Mouse (Mus musculus): ENCODE results near the gene Cd4. TPM values are rescaled to one million over a fixed set of nuclear protein-coding genes. Genes with fewer than 3 reads are reported as not detected.

The Cd4 gene
- polyA plus RNA-seq, 1 experiment from 2014 or later, result not detected

Other genes starting within 250 kb of the Cd4 start
- gene Lpcat3, start 225.2 kb downstream of the Cd4 start, polyA plus RNA-seq (2014; fragmentation: Nextera tagmentation; extraction: Ambion mirVana), result 44.1 and 46.1 TPM in 2 replicates
- gene Emg1, start 176.0 kb downstream of the Cd4 start, polyA plus RNA-seq (2014; fragmentation: Nextera tagmentation; extraction: Ambion mirVana), result 244 and 253 TPM in 2 replicates
- gene Phb2, start 175.9 kb downstream of the Cd4 start, polyA plus RNA-seq (2014; fragmentation: Nextera tagmentation; extraction: Ambion mirVana), result 424 and 427 TPM in 2 replicates
- gene Ptpn6, start 149.5 kb downstream of the Cd4 start, polyA plus RNA-seq (2014; fragmentation: Nextera tagmentation; extraction: Ambion mirVana), result 7.8 and 8.7 TPM in 2 replicates
- gene Grcc10, start 146.8 kb downstream of the Cd4 start, polyA plus RNA-seq (2014; fragmentation: Nextera tagmentation; extraction: Ambion mirVana), result 491 and 549 TPM in 2 replicates
- gene Gm45234, start 132.2 kb downstream of the Cd4 start, polyA plus RNA-seq (2014; fragmentation: Nextera tagmentation; extraction: Ambion mirVana), result 0.13 TPM in 1 of 2 replicates, not detected in the other
- 13.1 and 14.0 TPM in 2 replicates for gene Atn1, start 131.7 kb downstream of the Cd4 start, polyA plus RNA-seq (2014; fragmentation: Nextera tagmentation; extraction: Ambion mirVana)
- gene Eno2, start 118.5 kb downstream of the Cd4 start, polyA plus RNA-seq (2014; fragmentation: Nextera tagmentation; extraction: Ambion mirVana), result 1.8 and 3.0 TPM in 2 replicates
- gene Lrrc23, start 108.5 kb downstream of the Cd4 start, polyA plus RNA-seq (2014; fragmentation: Nextera tagmentation; extraction: Ambion mirVana), result 0.91 and 1.0 TPM in 2 replicates
- 5.3 and 5.5 TPM in 2 replicates for gene Spsb2, start 79.6 kb downstream of the Cd4 start, polyA plus RNA-seq (2014; fragmentation: Nextera tagmentation; extraction: Ambion mirVana)
- 724 and 825 TPM in 2 replicates for gene Tpi1, start 73.9 kb downstream of the Cd4 start, polyA plus RNA-seq (2014; fragmentation: Nextera tagmentation; extraction: Ambion mirVana)
- 152 and 153 TPM in 2 replicates for gene Usp5, start 58.7 kb downstream of the Cd4 start, polyA plus RNA-seq (2014; fragmentation: Nextera tagmentation; extraction: Ambion mirVana)
- gene Cdca3, start 58.7 kb downstream of the Cd4 start, polyA plus RNA-seq (2014; fragmentation: Nextera tagmentation; extraction: Ambion mirVana), result 243 and 249 TPM in 2 replicates
- 0.40 and 0.43 TPM in 2 replicates for gene Gnb3, start 47.9 kb downstream of the Cd4 start, polyA plus RNA-seq (2014; fragmentation: Nextera tagmentation; extraction: Ambion mirVana)
- gene P3h3, start 30.5 kb downstream of the Cd4 start, polyA plus RNA-seq (2014; fragmentation: Nextera tagmentation; extraction: Ambion mirVana), result 23.1 and 25.4 TPM in 2 replicates
- gene Gpr162, start 24.2 kb downstream of the Cd4 start, polyA plus RNA-seq (2014; fragmentation: Nextera tagmentation; extraction: Ambion mirVana), result 0.92 and 0.98 TPM in 2 replicates
- gene Lag3, start 23.5 kb upstream of the Cd4 start, polyA plus RNA-seq (2014; fragmentation: Nextera tagmentation; extraction: Ambion mirVana), result 0.88 and 1.4 TPM in 2 replicates
- gene Ptms, start 31.9 kb upstream of the Cd4 start, polyA plus RNA-seq (2014; fragmentation: Nextera tagmentation; extraction: Ambion mirVana), result 221 and 223 TPM in 2 replicates
- 406 and 414 TPM in 2 replicates for gene Mlf2, start 43.2 kb upstream of the Cd4 start, polyA plus RNA-seq (2014; fragmentation: Nextera tagmentation; extraction: Ambion mirVana)
- gene Cops7a, start 77.3 kb upstream of the Cd4 start, polyA plus RNA-seq (2014; fragmentation: Nextera tagmentation; extraction: Ambion mirVana), result 126 and 129 TPM in 2 replicates
- 2.2 and 2.4 TPM in 2 replicates for gene Pianp, start 108.5 kb upstream of the Cd4 start, polyA plus RNA-seq (2014; fragmentation: Nextera tagmentation; extraction: Ambion mirVana)
- 11.0 and 12.9 TPM in 2 replicates for gene Zfp384, start 120.9 kb upstream of the Cd4 start, polyA plus RNA-seq (2014; fragmentation: Nextera tagmentation; extraction: Ambion mirVana)
- gene Ing4, start 151.5 kb upstream of the Cd4 start, polyA plus RNA-seq (2014; fragmentation: Nextera tagmentation; extraction: Ambion mirVana), result 128 and 134 TPM in 2 replicates
- gene Acrbp, start 161.5 kb upstream of the Cd4 start, polyA plus RNA-seq (2014; fragmentation: Nextera tagmentation; extraction: Ambion mirVana), result 13.3 and 16.1 TPM in 2 replicates
- gene Lpar5, start 179.7 kb upstream of the Cd4 start, polyA plus RNA-seq (2014; fragmentation: Nextera tagmentation; extraction: Ambion mirVana), result 0.32 TPM in 1 of 2 replicates, not detected in the other
- gene Chd4, start 207.8 kb upstream of the Cd4 start, polyA plus RNA-seq (2014; fragmentation: Nextera tagmentation; extraction: Ambion mirVana), result 110 and 117 TPM in 2 replicates
- 71.4 and 76.3 TPM in 2 replicates for gene Nop2, start 243.7 kb upstream of the Cd4 start, polyA plus RNA-seq (2014; fragmentation: Nextera tagmentation; extraction: Ambion mirVana)

Measured in limb, embryonic 11.5 days (tissue).